Mouse (Mus musculus) retina, postnatal 1 day (tissue): ENCODE data around the gene Morn2.

ENCODE experiments used
- DNase-seq: peaks from one replicate; pipeline ENCODE4 v3.0.0-alpha.2; 2012

The Morn2 gene

GRCm38 (mm10) chr17:80324521-80324920 lies 34.5 kb downstream of the Morn2 start:
- no peak for DNase-seq

- DNase-seq = peak; percentile 17
Observed at GRCm38 (mm10) chr17:80325456-80325855, 35.5 kb downstream of the Morn2 start.

- DNase-seq = peak; percentile 57
Observed at GRCm38 (mm10) chr17:80326431-80326830, 36.4 kb downstream of the Morn2 start.

GRCm38 (mm10) chr17:80332386-80332785 lies 42.4 kb downstream of the Morn2 start:
- peak; percentile 38 for DNase-seq

- DNase-seq = no peak
Observed at GRCm38 (mm10) chr17:80345277-80345676, 55.3 kb downstream of the Morn2 start.

GRCm38 (mm10) chr17:80346591-80347125 lies 56.7 kb downstream of the Morn2 start:
- no peak for DNase-seq
